Mouse (Mus musculus) heart, embryonic 14.5 days (tissue): ENCODE data around the gene Ddx28. TPM values are rescaled to one million over a fixed set of nuclear protein-coding genes. Genes with fewer than 3 reads are reported as not detected.

ENCODE experiments used
- ATAC-seq: fragments of 200-750 bp; cut with Nextera tagmentation; 2 replicates; pipeline ENCODE4 v1.8.0; 2017; ENCODE audit warnings: low read depth, moderate TSS enrichment; ENCODE audit not compliant: insufficient number of reproducible peaks, insufficient read depth, low FRiP score
- H3K27ac ChIP-seq, 2 experiments: fragments of 200-500 bp in 1 of 2; fragments of 300-500 bp in 1 of 2; sonication (generic) in 1 of 2; replicated peaks in 1 of 2; 2 replicates each; pipeline ENCODE4 v1.5.1; 2012 to 2014; ENCODE audit warnings: low read depth in 2 of 2, low read length in 2 of 2, control low read depth in 1 of 2, mild to moderate bottlenecking in 1 of 2, mixed read lengths in 1 of 2; ENCODE audit not compliant: control insufficient read depth in 1 of 2, insufficient read depth in 1 of 2
- H3K27me3 ChIP-seq: fragments of 300-500 bp; sonication (generic); 2 replicates; pipeline ENCODE4 v1.6.1; 2014; ENCODE audit warnings: mild to moderate bottlenecking, low read length, control low read depth; ENCODE audit not compliant: control insufficient read depth, insufficient read depth
- H3K36me3 ChIP-seq: fragments of 300-500 bp; sonication (generic); 2 replicates; pipeline ENCODE4 v1.6.1; 2014; ENCODE audit warnings: mild to moderate bottlenecking, control low read depth, low read length, mixed read lengths; ENCODE audit not compliant: control insufficient read depth, insufficient read depth
- H3K4me1 ChIP-seq, 2 experiments: fragments of 200-500 bp in 1 of 2; fragments of 300-500 bp in 1 of 2; sonication (generic) in 1 of 2; 2 replicates each; pipeline ENCODE4 v1.6.1; 2012 to 2014; ENCODE audit warnings: low read length in 2 of 2, control low read depth in 1 of 2, mixed read lengths in 1 of 2; ENCODE audit not compliant: control insufficient read depth in 2 of 2, insufficient read depth in 2 of 2
- H3K4me2 ChIP-seq: fragments of 300-500 bp; sonication (generic); 2 replicates; pipeline ENCODE4 v1.6.1; 2014; ENCODE audit warnings: mild to moderate bottlenecking, low read length
- H3K4me3 ChIP-seq, 2 experiments: fragments of 200-500 bp in 1 of 2; fragments of 300-500 bp in 1 of 2; sonication (generic) in 1 of 2; 2 replicates each; pipeline ENCODE4 v1.5.1; 2012 to 2014; ENCODE audit warnings: low read length in 2 of 2, mild to moderate bottlenecking in 2 of 2, control low read depth in 1 of 2, low read depth in 1 of 2, moderate library complexity in 1 of 2; ENCODE audit not compliant: control insufficient read depth in 1 of 2, insufficient read depth in 1 of 2
- H3K9ac ChIP-seq: fragments of 300-500 bp; sonication (generic); 2 replicates; pipeline ENCODE4 v1.6.1; 2014; ENCODE audit warnings: mild to moderate bottlenecking, low read length
- H3K9me3 ChIP-seq: fragments of 300-500 bp; sonication (generic); 2 replicates; pipeline ENCODE4 v1.6.1; 2016; ENCODE audit warnings: low read length, control low read depth; ENCODE audit not compliant: control insufficient read depth
- WGBS: fragments of 180-500 bp; shearing (Covaris S2); extraction: QIAGEN DNeasy Blood & Tissue Kit; methylation state at CpG from one replicate; pipeline ENCODE4 v1.1.7; 2014; 5-methylcytosine and 5-hydroxymethylcytosine counted together
- polyA plus RNA-seq: library from polyadenylated mRNA; unstranded; fragments of >200 nt; fragmentation: Nextera tagmentation; extraction: Ambion mirVana; gene quantifications from 2 replicates; pipeline ENCODE4 v1.2.1, GENCODE M21; 2014

The Ddx28 gene
- polyA plus RNA-seq, 1 experiment from 2014 or later: 13.1 TPM

GRCm38 (mm10) chr8:106054190-106054811 lies 42.6 kb upstream of the Ddx28 start:
- 64% methylated on average over 6 of the region's 6 CpGs for WGBS
- no peaks in the 10 kb centered on the region for H3K9me3 ChIP-seq
- no peak overlapping the region for H3K4me3 ChIP-seq
- no peak for ATAC-seq
- no peak overlapping the region for H3K27ac ChIP-seq
- H3K36me3 ChIP-seq: peaks cover 35% of the 10 kb centered on the region
- H3K4me2 ChIP-seq: no peak overlapping the region
- H3K4me1 ChIP-seq: peaks cover 0 to 8% of the 10 kb centered on the region in 2 experiments; a peak in 2 of 4 replicates
- no peak overlapping the region for H3K9ac ChIP-seq
- no peaks in the 10 kb centered on the region for H3K27me3 ChIP-seq

- Histone ChIP-seq H3K9ac (no peak overlapping the region), H3K27ac (no peak overlapping the region), H3K4me2 (no peak overlapping the region), H3K4me1 (no peaks in the 10 kb centered on the region), H3K27me3 (no peaks in the 10 kb centered on the region), H3K9me3 (no peaks in the 10 kb centered on the region), H3K4me3 (no peak overlapping the region), H3K36me3 (peaks cover 35% of the 10 kb centered on the region)
- ATAC-seq: no peak
- WGBS: 85% methylated on average over 9 of the region's 9 CpGs
Measured at GRCm38 (mm10) chr8:106052510-106053089, 40.9 kb upstream of the Ddx28 start.

- 84% methylated on average over 3 of the region's 3 CpGs for WGBS
- H3K4me1 ChIP-seq: no peaks in the 10 kb centered on the region
- H3K27me3 ChIP-seq: no peaks in the 10 kb centered on the region
- peaks cover 35% of the 10 kb centered on the region for H3K36me3 ChIP-seq
- no peaks in the 10 kb centered on the region for H3K9me3 ChIP-seq
- no peak overlapping the region for H3K27ac ChIP-seq
- no peak overlapping the region for H3K4me2 ChIP-seq
- H3K4me3 ChIP-seq: no peak overlapping the region
- no peak for ATAC-seq
- no peak overlapping the region for H3K9ac ChIP-seq
Measured at GRCm38 (mm10) chr8:106051068-106051467, 39.4 kb upstream of the Ddx28 start.

- H3K9me3 ChIP-seq: no peaks in the 10 kb centered on the region
- no peak for ATAC-seq
- H3K27me3 ChIP-seq: no peaks in the 10 kb centered on the region
- 87% methylated on average over 6 of the region's 6 CpGs for WGBS
- H3K4me2 ChIP-seq: no peak overlapping the region
- H3K36me3 ChIP-seq: peaks cover 35% of the 10 kb centered on the region
- H3K9ac ChIP-seq: no peak overlapping the region
- H3K4me1 ChIP-seq: no peaks in the 10 kb centered on the region
- H3K27ac ChIP-seq: no peak overlapping the region
- no peak overlapping the region for H3K4me3 ChIP-seq
Measured at GRCm38 (mm10) chr8:106049840-106050239, 38.2 kb upstream of the Ddx28 start.

- 76% methylated on average over 5 of the region's 5 CpGs for WGBS
- no peak overlapping the region for H3K4me3 ChIP-seq
- no peak for ATAC-seq
- H3K27ac ChIP-seq: no peak overlapping the region
- peaks cover 20% of the 10 kb centered on the region for H3K36me3 ChIP-seq
- H3K4me1 ChIP-seq: no peaks in the 10 kb centered on the region
- H3K9me3 ChIP-seq: no peaks in the 10 kb centered on the region
- no peak overlapping the region for H3K4me2 ChIP-seq
- H3K9ac ChIP-seq: no peak overlapping the region
- H3K27me3 ChIP-seq: no peaks in the 10 kb centered on the region
Measured at GRCm38 (mm10) chr8:106047854-106048630, 36.4 kb upstream of the Ddx28 start.

- Histone ChIP-seq H3K27me3 (no peaks in the 10 kb centered on the region), H3K27ac (no peak overlapping the region), H3K36me3 (peaks cover 11% of the 10 kb centered on the region), H3K9ac (no peak overlapping the region), H3K4me2 (no peak overlapping the region), H3K9me3 (no peaks in the 10 kb centered on the region), H3K4me3 (no peak overlapping the region), H3K4me1 (no peaks in the 10 kb centered on the region)
- no peak for ATAC-seq
- WGBS: 85% methylated on average over 11 of the region's 11 CpGs
Measured at GRCm38 (mm10) chr8:106046872-106047559, 35.3 kb upstream of the Ddx28 start.

- WGBS: 70% methylated on average over 3 of the region's 3 CpGs
Measured at GRCm38 (mm10) chr8:106044151-106044550, 32.5 kb upstream of the Ddx28 start.

More at GRCm38 (mm10) chr8:106044151-106044550, 32.5 kb upstream of the Ddx28 start:
- no peak for ATAC-seq
- Histone ChIP-seq H3K27me3 (no peaks in the 10 kb centered on the region), H3K9me3 (no peaks in the 10 kb centered on the region), H3K4me1 (no peaks in the 10 kb centered on the region), H3K4me2 (no peak overlapping the region), H3K27ac (no peak overlapping the region), H3K9ac (no peak overlapping the region), H3K4me3 (no peak overlapping the region), H3K36me3 (0 out of 2 replicates have a peak, but pooled peaks cover 3% of the 10 kb centered on the region)
